Mouse (Mus musculus) limb, embryonic 14.5 days (tissue): ENCODE data around the gene Hoxc8. TPM values are rescaled to one million over a fixed set of nuclear protein-coding genes. Genes with fewer than 3 reads are reported as not detected.

ENCODE experiments used
- ATAC-seq: fragments of 200-750 bp; cut with Nextera tagmentation; 2 replicates; pipeline ENCODE4 v1.8.0; 2017; ENCODE audit warnings: low read depth, moderate number of reproducible peaks, moderate TSS enrichment; ENCODE audit not compliant: low FRiP score
- DNase-seq: peaks from one replicate; pipeline ENCODE4 v3.0.0-alpha.2; 2015; ENCODE audit warnings: low spot score
- H3K27ac ChIP-seq: fragments of 300-500 bp; sonication (generic); replicated peaks from 2 replicates; pipeline ENCODE4 v1.5.1; 2014; ENCODE audit warnings: low read depth, mild to moderate bottlenecking, low read length, moderate library complexity, mixed read lengths
- H3K27me3 ChIP-seq: fragments of 300-500 bp; sonication (generic); 2 replicates; pipeline ENCODE4 v1.6.1; 2014; ENCODE audit warnings: low read length, mixed read lengths; ENCODE audit not compliant: control insufficient read depth, insufficient read depth
- H3K36me3 ChIP-seq: fragments of 300-500 bp; sonication (generic); 2 replicates; pipeline ENCODE4 v1.6.1; 2014; ENCODE audit warnings: mild to moderate bottlenecking, low read length, moderate library complexity, mixed read lengths; ENCODE audit not compliant: control insufficient read depth, insufficient read depth
- H3K4me1 ChIP-seq: fragments of 300-500 bp; sonication (generic); 2 replicates; pipeline ENCODE4 v1.6.1; 2014; ENCODE audit warnings: antibody characterized with exemption, low read length, mixed read lengths; ENCODE audit not compliant: control insufficient read depth, insufficient read depth
- H3K4me2 ChIP-seq: fragments of 300-500 bp; sonication (generic); replicated peaks from 2 replicates; pipeline ENCODE4 v1.6.1; 2014; ENCODE audit warnings: low read depth, mild to moderate bottlenecking, low read length, moderate library complexity; ENCODE audit not compliant: severe bottlenecking
- H3K4me3 ChIP-seq: fragments of 300-500 bp; sonication (generic); replicated peaks from 2 replicates; pipeline ENCODE4 v1.5.1; 2014; ENCODE audit warnings: low read length
- H3K9ac ChIP-seq: fragments of 300-500 bp; sonication (generic); 2 replicates; pipeline ENCODE4 v1.6.1; 2014; ENCODE audit warnings: mild to moderate bottlenecking, low read depth, low read length, moderate library complexity; ENCODE audit not compliant: severe bottlenecking
- H3K9me3 ChIP-seq: fragments of 300-500 bp; sonication (generic); 2 replicates; pipeline ENCODE4 v1.6.1; 2016; ENCODE audit warnings: low read length; ENCODE audit not compliant: control insufficient read depth
- POLR2A ChIP-seq: fragments of 200-500 bp; IDR thresholded peaks from 2 replicates; pipeline ENCODE4 v1.8.0; 2012; ENCODE audit warnings: inconsistent platforms, mild to moderate bottlenecking, moderate library complexity, borderline replicate concordance; ENCODE audit not compliant: insufficient read depth, insufficient read length; ENCODE audit errors: extremely low read depth
- WGBS: fragments of 180-500 bp; shearing (Covaris S2); extraction: QIAGEN DNeasy Blood & Tissue Kit; methylation state at CpG from one replicate; pipeline ENCODE4 v1.1.7; 2014; 5-methylcytosine and 5-hydroxymethylcytosine counted together
- polyA plus RNA-seq, 2 experiments: library from polyadenylated mRNA; depleted of rRNA in 1 of 2; stranded (reverse) in 1 of 2; unstranded in 1 of 2; fragments of >200 nt; fragmentation: Nextera tagmentation in 1 of 2; extraction: Ambion mirVana in 1 of 2; gene quantifications; 2 replicates each; pipeline versions ENCODE4 v1.2.1 to v1.2.3; 2012 to 2014

The Hoxc8 gene
- polyA plus RNA-seq, 2 experiments = 1.9 to 3.9 TPM

GRCm38 (mm10) chr15:102954192-102955006 is 36.0 kb upstream of the Hoxc8 start, which contains the start of gene Hoxc11:
Hoxc11 (plus strand) TSS chr15:102954427.
- Histone ChIP-seq H3K36me3 (no peaks in the 10 kb centered on the region), H3K4me2 (peak within 1 kb of the TSS; percentile 39), H3K27ac (peak within 1 kb of the TSS; percentile 71), H3K9me3 (no peaks in the 10 kb centered on the region), H3K4me1 (no peaks in the 10 kb centered on the region; the same call in 1 of the 2 replicates), H3K4me3 (peak within 1 kb of the TSS; percentile 44), H3K27me3 (peaks cover 85% of the 10 kb centered on the region), H3K9ac (peak within 1 kb of the TSS; percentile 70)
- TF ChIP-seq POLR2A = no peak
- DNase-seq (no peak), ATAC-seq (no peak)
- whole genome bisulfite sequencing = under 1% methylated on average over 52 of the region's 57 CpGs

GRCm38 (mm10) chr15:102955007-102955382 is 35.4 kb upstream of the Hoxc8 start:
- no peak for DNase-seq
- H3K36me3 ChIP-seq = no peaks in the 10 kb centered on the region
- peak overlapping the region; percentile 44 for H3K4me3 ChIP-seq
- H3K4me2 ChIP-seq = peak overlapping the region; percentile 39
- H3K9ac ChIP-seq = peak overlapping the region; percentile 70
- H3K27me3 ChIP-seq = peaks cover 85% of the 10 kb centered on the region
- H3K4me1 ChIP-seq = peaks cover 6% of the 10 kb centered on the region; the same call in 1 of the 2 replicates
- no peak for ATAC-seq
- WGBS = 2% methylated on average over 22 of the region's 28 CpGs
- H3K27ac ChIP-seq = peak overlapping the region; percentile 71
- no peak for TF ChIP-seq POLR2A
- H3K9me3 ChIP-seq = no peaks in the 10 kb centered on the region

- WGBS = under 1% methylated on average over 28 of the region's 40 CpGs
- H3K36me3 ChIP-seq = no peaks in the 10 kb centered on the region
- H3K27me3 ChIP-seq = peaks cover 85% of the 10 kb centered on the region
- H3K9ac ChIP-seq = peak overlapping the region; percentile 70
- H3K4me2 ChIP-seq = peak overlapping the region; percentile 39
- no peaks in the 10 kb centered on the region for H3K9me3 ChIP-seq
- ATAC-seq (no peak), DNase-seq (no peak)
- H3K27ac ChIP-seq = 0 out of 2 replicates have a peak overlapping the region, but pooled peaks have one; percentile 52
- H3K4me3 ChIP-seq = peak overlapping the region; percentile 44
- H3K4me1 ChIP-seq = peaks cover 10% of the 10 kb centered on the region; the same call in 1 of the 2 replicates
- no peak for TF ChIP-seq POLR2A
Observed at GRCm38 (mm10) chr15:102955833-102956640, 34.4 kb upstream of the Hoxc8 start.

- TF ChIP-seq POLR2A = no peak
- WGBS = 8% methylated on average over 12 of the region's 12 CpGs
- peaks cover 91% of the 10 kb centered on the region for H3K27me3 ChIP-seq
- no peak overlapping the region for H3K27ac ChIP-seq
- DNase-seq (no peak), ATAC-seq (no peak)
- peak overlapping the region; percentile 70; the same call in 1 of the 2 replicates for H3K9ac ChIP-seq
- H3K4me2 ChIP-seq = peak overlapping the region; percentile 39
- no peaks in the 10 kb centered on the region for H3K36me3 ChIP-seq
- no peaks in the 10 kb centered on the region for H3K9me3 ChIP-seq
- H3K4me1 ChIP-seq = peaks cover 12% of the 10 kb centered on the region; the same call in 1 of the 2 replicates
- H3K4me3 ChIP-seq = peak overlapping the region; percentile 44; the same call in 1 of the 2 replicates
Observed at GRCm38 (mm10) chr15:102956906-102957305, 33.5 kb upstream of the Hoxc8 start.

- no peak for TF ChIP-seq POLR2A
- ATAC-seq (peak; percentile 42; the same call in 1 of the 2 replicates), DNase-seq (peak; percentile 74)
- Histone ChIP-seq H3K9me3 (no peaks in the 10 kb centered on the region), H3K9ac (0 out of 2 replicates have a peak overlapping the region, but pooled peaks have one; percentile 3), H3K4me2 (peak overlapping the region; percentile 43), H3K27ac (peak overlapping the region; percentile 45), H3K4me1 (peaks cover 12% of the 10 kb centered on the region; the same call in 1 of the 2 replicates), H3K4me3 (peak overlapping the region; percentile 18; the same call in 1 of the 2 replicates), H3K36me3 (no peaks in the 10 kb centered on the region), H3K27me3 (peaks cover 89% of the 10 kb centered on the region)
- WGBS = under 1% methylated on average over 13 of the region's 13 CpGs
Observed at GRCm38 (mm10) chr15:102959663-102960191, 30.7 kb upstream of the Hoxc8 start.
